Mouse (Mus musculus) ES-CJ7 (cell line): ENCODE data around the gene Rnls.

Experiments used
- DNase-seq: peaks from one replicate; pipeline ENCODE4 v3.0.0; 2011; ENCODE audit warnings: low read depth, low spot score

Gene Rnls

GRCm38 (mm10) chr19:33264224-33264993 lies 127.7 kb downstream of the Rnls start:
- DNase-seq: peak; percentile 70

GRCm38 (mm10) chr19:33262421-33262820 lies 129.7 kb downstream of the Rnls start:
- no peak for DNase-seq

DNA sequence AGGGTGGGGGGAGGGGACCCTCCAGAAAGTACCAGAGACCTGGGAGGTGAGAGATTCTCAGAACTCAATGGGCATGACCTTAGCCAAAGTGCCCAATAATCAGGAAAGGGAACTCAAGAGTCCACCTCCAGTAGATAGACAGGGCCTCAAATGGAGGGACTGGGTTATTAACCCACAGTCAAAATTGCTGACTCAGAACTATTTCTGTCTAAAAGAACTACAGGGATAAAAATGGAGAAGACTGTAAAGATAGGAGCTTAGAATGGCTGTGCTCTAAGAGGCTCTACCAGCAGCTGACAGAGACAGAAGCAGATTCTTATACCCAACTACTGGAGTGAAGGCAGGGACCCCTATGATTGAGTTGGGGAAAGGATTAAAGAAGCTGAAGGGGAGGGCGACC lies 132.9 kb downstream of the Rnls start:
- DNase-seq: no peak

DNA sequence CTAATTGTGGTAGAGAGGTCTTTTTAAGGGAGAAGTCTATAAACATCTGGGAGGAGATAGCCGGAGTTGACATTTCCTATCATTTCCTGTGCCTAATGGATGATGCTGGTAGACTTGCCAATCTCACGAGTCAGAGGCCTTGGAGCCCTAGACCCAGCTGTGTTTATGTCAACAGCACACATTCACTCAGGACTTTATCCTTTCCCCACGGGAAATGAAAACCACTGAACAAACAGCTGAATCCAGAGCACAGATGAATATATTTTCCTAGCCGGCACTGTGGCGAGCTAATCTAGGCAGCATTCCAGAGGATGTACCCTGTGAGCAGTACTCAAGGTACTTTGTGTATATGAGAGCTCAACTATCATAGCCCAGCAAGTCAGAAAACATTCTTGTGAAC lies 138.2 kb downstream of the Rnls start:
- DNase-seq: no peak

DNA sequence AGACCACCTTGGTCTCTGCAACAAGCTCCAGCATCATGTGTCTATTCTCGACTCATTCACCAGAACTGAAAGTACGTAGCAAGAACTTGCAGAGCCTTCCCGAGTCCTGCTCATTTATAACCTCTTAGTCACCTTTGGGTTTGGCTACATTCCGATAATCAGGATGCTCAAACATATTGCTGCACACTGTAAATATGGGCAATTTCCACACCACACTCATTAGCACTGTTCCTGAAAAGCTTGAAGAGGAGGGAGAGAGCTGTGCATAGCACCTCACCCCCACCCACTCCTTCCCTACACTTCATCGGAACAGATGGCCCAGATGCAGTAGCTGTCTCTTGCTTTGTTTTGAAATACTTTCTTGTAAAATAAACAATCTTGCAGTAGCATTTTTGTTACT lies 139.9 kb downstream of the Rnls start:
- no peak for DNase-seq

DNA sequence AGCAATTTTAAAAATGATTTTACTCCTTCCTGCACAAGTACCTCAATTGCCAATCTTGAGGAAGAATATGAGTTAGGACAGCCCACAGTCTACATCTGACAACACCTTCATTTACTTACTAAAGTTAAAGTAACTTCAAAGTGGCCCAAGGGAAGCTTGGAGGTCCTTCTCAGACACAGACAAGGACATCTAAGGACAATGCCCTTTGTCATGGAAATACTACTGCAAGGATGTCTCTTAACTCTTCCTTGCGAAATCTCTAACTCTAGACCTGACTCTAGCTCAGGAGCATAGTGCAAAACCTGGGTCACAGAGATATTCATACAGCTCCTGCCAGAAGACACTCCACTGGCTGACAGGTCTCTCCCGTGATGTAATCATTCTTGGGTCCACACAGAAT lies 147.9 kb downstream of the Rnls start:
- DNase-seq: peak; percentile 54

DNA sequence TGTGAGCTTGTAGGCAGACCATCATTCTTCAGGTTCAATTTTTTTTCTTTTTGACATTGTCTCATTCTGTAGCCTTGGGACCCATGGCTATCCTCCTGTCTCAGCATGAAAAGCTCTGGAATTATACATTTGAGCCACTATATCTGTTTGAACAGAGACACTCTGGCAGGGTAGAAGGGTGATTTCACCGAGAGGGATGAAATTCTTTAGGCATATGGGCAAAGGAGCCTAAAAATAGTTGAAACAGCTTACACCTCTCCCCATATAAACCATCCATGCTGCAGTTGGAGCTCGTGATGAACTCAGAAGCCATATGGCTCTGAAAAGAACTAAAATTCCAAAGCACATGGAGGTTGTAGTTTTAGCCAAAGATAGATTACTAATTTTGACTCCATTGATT lies 151.7 kb downstream of the Rnls start:
- DNase-seq: no peak

DNA sequence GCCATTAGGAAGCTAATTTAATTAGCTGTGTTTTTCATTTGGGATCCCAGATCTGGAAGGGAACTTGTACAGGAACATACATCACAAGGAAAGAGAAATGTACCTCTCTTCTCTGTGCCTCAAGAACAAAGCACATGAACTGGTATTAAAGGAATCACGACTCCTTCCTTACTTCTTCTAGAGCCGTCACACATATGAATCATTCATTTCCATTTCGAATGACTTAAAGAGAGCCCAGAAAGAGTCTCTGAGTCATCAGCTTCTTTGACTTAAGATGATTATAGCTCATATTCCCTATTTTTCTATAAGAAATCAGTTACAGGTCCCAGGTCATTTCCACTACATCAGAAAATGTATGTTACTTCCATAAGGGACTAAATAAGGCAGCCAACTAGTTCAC lies 159.2 kb downstream of the Rnls start:
- DNase-seq: no peak

GRCm38 (mm10) chr19:33231303-33231702 lies 160.8 kb downstream of the Rnls start:
- no peak for DNase-seq

DNA sequence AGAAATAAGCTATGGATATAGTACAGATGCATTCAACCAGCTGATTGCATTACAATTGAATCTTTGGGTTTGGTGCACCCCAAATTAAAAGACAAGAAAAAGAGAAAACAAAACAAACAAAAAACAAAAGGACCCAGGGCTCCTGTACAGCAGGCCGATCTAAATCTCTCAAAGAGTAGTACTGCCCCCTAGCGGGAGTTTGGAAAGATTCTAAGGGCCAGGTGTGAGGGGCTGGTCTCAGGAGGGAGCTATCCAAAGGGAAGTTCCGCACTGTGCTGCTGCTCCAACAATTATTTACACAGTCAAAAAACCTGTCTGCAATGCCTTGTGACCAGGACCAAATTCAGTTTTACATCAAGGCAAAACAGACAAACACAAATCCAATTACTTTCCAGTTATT lies 165.1 kb downstream of the Rnls start:
- peak; percentile 78 for DNase-seq

DNA sequence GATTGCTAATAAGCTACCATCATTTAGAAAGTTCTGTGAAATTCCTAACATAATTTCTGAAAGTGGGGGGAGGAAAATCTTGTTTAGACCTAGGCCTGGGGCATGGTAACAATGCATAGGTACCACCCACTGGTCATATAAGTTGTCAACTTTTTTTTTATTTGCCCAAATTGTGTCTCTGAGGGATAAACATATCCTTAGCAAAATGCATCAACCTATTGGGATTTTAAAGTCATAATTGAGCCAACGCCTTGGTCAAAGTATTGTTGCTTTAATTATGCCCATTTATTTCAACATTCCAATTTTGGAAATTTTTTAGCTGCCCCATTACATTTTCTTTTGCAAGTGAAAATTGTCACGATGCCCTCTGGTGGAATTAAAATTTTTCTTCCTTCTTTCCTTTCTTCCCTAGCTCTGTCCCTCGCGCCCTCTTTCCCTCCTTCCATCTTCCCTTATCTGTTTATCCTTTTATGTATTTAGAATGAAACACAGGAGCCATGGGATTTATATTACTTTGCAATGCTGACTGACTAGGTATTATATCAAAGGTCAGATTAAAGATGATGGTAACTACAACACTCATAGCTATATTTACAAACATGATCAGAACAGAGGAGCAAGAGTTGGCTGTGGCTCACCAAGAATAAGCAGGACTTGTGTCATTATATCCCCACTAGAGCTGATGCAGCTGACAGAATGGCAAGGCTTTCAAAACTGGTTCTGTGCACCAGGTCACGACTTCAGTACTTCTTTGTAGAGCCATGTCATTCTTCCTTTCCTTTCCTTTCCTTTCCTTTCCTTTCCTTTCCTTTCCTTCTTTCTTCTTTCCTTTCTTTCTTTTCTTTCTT lies 166.0 kb downstream of the Rnls start:
- DNase-seq: no peak

DNA sequence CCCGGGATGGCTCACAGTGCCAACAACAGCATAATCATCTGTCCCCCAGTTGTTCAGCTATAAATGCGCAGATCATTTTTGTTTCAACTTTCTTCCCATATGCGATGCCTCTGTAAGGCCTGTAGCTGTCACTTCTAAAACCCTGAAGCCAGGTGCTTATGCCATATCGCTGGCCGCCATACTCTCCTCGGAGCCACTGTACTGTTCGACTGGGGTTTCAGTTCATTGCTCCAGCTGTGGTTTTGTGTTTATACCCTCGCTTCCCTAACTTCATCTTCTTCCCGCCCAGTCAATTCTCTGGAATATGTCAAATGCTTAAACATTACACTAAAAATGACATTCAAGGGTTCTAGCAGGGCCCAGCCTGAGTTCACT lies 167.1 kb downstream of the Rnls start:
- no peak for DNase-seq

GRCm38 (mm10) chr19:33224181-33225001 lies 167.7 kb downstream of the Rnls start:
- no peak for DNase-seq

GRCm38 (mm10) chr19:33223766-33224165 lies 168.3 kb downstream of the Rnls start:
- DNase-seq: no peak

- DNase-seq: no peak
Measured at GRCm38 (mm10) chr19:33223276-33223675, 168.8 kb downstream of the Rnls start.

- no peak for DNase-seq
Measured at GRCm38 (mm10) chr19:33222595-33223223, 169.4 kb downstream of the Rnls start.

DNA sequence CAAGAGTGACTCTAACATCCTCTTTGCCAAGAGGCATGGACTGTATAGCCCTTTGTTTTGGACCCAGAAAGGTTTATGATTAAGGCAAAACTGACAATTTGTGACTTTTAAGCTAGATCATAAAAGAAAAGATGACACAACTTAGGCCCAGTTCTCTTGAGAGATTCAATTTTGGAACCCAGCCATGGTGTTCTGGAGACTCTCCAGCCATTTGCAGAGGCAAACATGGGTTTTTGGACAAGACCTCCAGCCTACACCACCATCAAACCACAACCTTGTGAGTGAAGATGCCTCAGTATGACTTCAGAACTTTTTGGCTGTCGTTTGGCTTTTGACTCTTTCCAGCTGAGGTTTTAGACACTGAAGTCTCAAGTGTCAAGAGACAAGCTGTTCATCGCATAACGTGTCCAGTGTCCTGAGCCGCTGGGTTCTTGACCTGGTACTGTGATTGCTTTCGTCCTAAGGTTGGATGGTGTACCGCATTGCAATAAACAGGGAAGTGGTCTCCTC lies 174.2 kb downstream of the Rnls start:
- no peak for DNase-seq

- no peak for DNase-seq
Measured at GRCm38 (mm10) chr19:33209709-33210108, 182.4 kb downstream of the Rnls start.

GRCm38 (mm10) chr19:33207991-33208390 lies 184.1 kb downstream of the Rnls start:
- DNase-seq: no peak

DNA sequence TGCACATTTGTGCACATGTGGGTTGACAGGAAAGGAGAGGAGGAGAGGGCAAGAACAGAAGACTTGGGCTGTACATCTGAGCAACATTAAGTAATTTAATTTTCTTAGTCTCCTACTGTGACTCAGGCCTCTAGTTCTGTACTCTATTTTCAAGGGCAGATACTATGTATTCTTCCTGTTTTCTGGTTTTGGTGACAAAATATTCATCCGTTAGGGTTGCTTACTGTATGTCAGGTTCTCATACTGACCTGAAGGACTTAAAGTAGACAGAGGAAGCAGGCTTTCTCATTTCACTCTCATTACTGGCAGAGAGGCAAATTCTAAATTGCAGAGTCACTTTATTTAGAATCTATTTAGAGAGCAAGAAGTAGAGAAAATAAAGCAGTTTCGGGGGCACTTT lies 186.7 kb downstream of the Rnls start:
- DNase-seq: no peak

GRCm38 (mm10) chr19:33202422-33202821 lies 189.7 kb downstream of the Rnls start:
- DNase-seq: no peak
